Comparison of ENCODE assay signal across 8 mouse cellular contexts in genomic region chr4:155840076-155841002, GRCm38 (mm10). TPM values are rescaled to one million over a fixed set of nuclear protein-coding genes. Genes with fewer than 3 reads are reported as not detected.
DNase-seq lines count a peak whose midpoint lies in the region; ATAC-seq and TF ChIP-seq lines count a peak whose summit lies in the region.

No protein-coding gene starts in this region.

- no peaks in the 10 kb centered on the region; the same call in 1 of the 2 replicates for H3K36me3 ChIP-seq in heart, embryonic 11.5 days (ENCODE audit: control insufficient read depth, insufficient read depth, low read length)
- H3K36me3 ChIP-seq in embryonic facial prominence, embryonic 15.5 days = peaks cover 17% of the 10 kb centered on the region
- peaks cover 9% of the 10 kb centered on the region; the same call in 1 of the 2 replicates for H3K36me3 ChIP-seq in intestine, postnatal 0 days (ENCODE audit: control insufficient read depth, insufficient read depth)
- peaks cover 2% of the 10 kb centered on the region; the same call in 1 of the 2 replicates for H3K36me3 ChIP-seq in neural tube, embryonic 11.5 days (ENCODE audit: control insufficient read depth, insufficient read depth, low read length)

- peak overlapping the region; percentile 58 for H3K4me3 ChIP-seq in heart, embryonic 11.5 days (ENCODE audit: low read depth, low read length)
- peak overlapping the region; percentile 55 for H3K4me3 ChIP-seq in embryonic facial prominence, embryonic 15.5 days (replicated peaks)
- H3K4me3 ChIP-seq in intestine, postnatal 0 days (ENCODE audit: low read depth, low read length) = peak overlapping the region; percentile 50
- H3K4me3 ChIP-seq in neural tube, embryonic 11.5 days (ENCODE audit: low read depth, low read length) = peak overlapping the region; percentile 40

- no peak for TF ChIP-seq CTCF in intestine, postnatal 0 days (IDR thresholded peaks at IDR 0.05; ENCODE audit: low read depth)

- no peak; the same call in 1 of the 2 replicates for ATAC-seq in heart, embryonic 11.5 days (replicated peaks; ENCODE audit: insufficient number of reproducible peaks, low FRiP score, low TSS enrichment)
- no peak for ATAC-seq in embryonic facial prominence, embryonic 15.5 days (ENCODE audit: insufficient number of reproducible peaks, low FRiP score, low TSS enrichment, low read depth)
- ATAC-seq in intestine, postnatal 0 days = peak; percentile 4; the same call in 1 of the 2 replicates
- 0 out of 2 replicates have a peak, but pooled peaks have one; percentile 8 for ATAC-seq in neural tube, embryonic 11.5 days (ENCODE audit: insufficient read depth, low FRiP score, low TSS enrichment)
- no peak for ATAC-seq in frontal cortex, adult (ENCODE audit: low TSS enrichment)

- H3K4me1 ChIP-seq in heart, embryonic 11.5 days (ENCODE audit: control insufficient read depth, insufficient read depth, low read length) = peaks cover 38% of the 10 kb centered on the region
- H3K4me1 ChIP-seq in embryonic facial prominence, embryonic 15.5 days = peaks cover 46% of the 10 kb centered on the region
- H3K4me1 ChIP-seq in intestine, postnatal 0 days (replicated peaks; ENCODE audit: control insufficient read depth, insufficient read depth, low read length) = no peaks in the 10 kb centered on the region
- peaks cover 23% of the 10 kb centered on the region for H3K4me1 ChIP-seq in neural tube, embryonic 11.5 days (ENCODE audit: control insufficient read depth, insufficient read depth, low read length)

- H3K9me3 ChIP-seq in heart, embryonic 11.5 days (replicated peaks; ENCODE audit: control insufficient read depth, low read length) = no peaks in the 10 kb centered on the region
- no peaks in the 10 kb centered on the region for H3K9me3 ChIP-seq in embryonic facial prominence, embryonic 15.5 days (replicated peaks)
- H3K9me3 ChIP-seq in intestine, postnatal 0 days (ENCODE audit: control insufficient read depth) = no peaks in the 10 kb centered on the region
- no peaks in the 10 kb centered on the region for H3K9me3 ChIP-seq in neural tube, embryonic 11.5 days (ENCODE audit: control insufficient read depth, low read length)

- H3K4me2 ChIP-seq in heart, embryonic 11.5 days = peak overlapping the region; percentile 95
- peak overlapping the region; percentile 91 for H3K4me2 ChIP-seq in embryonic facial prominence, embryonic 15.5 days (replicated peaks)
- peak overlapping the region; percentile 87 for H3K4me2 ChIP-seq in intestine, postnatal 0 days (replicated peaks; ENCODE audit: low read depth)
- H3K4me2 ChIP-seq in neural tube, embryonic 11.5 days (ENCODE audit: low read depth) = peak overlapping the region; percentile 57

- no peak for DNase-seq in heart, postnatal 4 days
- peak; percentile 28 for DNase-seq in CD4-positive helper T cell, adult 2 months (ENCODE audit: low read depth, low spot score)
- DNase-seq in neural tube, embryonic 11.5 days (ENCODE audit: low spot score) = no peak
- no peak for DNase-seq in thymus, postnatal 10 days (ENCODE audit: low spot score in 2 of 2)

- peak overlapping the region; percentile 71 for H3K27ac ChIP-seq in heart, embryonic 11.5 days (ENCODE audit: low read depth, low read length)
- peak overlapping the region; percentile 89 for H3K27ac ChIP-seq in embryonic facial prominence, embryonic 15.5 days (replicated peaks)
- H3K27ac ChIP-seq in intestine, postnatal 0 days (ENCODE audit: low read depth, low read length) = peak overlapping the region; percentile 74; the same call in 1 of the 2 replicates
- no peak overlapping the region for H3K27ac ChIP-seq in neural tube, embryonic 11.5 days (ENCODE audit: low read depth, low read length)

- peaks cover 5% of the 10 kb centered on the region; the same call in 1 of the 2 replicates for H3K27me3 ChIP-seq in heart, embryonic 11.5 days (ENCODE audit: control insufficient read depth, insufficient read depth, low read length)
- H3K27me3 ChIP-seq in embryonic facial prominence, embryonic 15.5 days = no peaks in the 10 kb centered on the region
- no peaks in the 10 kb centered on the region for H3K27me3 ChIP-seq in intestine, postnatal 0 days (replicated peaks; ENCODE audit: control insufficient read depth, insufficient read depth, low read length)
- peaks cover 7% of the 10 kb centered on the region for H3K27me3 ChIP-seq in neural tube, embryonic 11.5 days (ENCODE audit: control insufficient read depth, insufficient read depth, low read length)

- H3K9ac ChIP-seq in heart, embryonic 11.5 days (ENCODE audit: low read depth, low read length) = peak overlapping the region; percentile 77
- H3K9ac ChIP-seq in embryonic facial prominence, embryonic 15.5 days = peak overlapping the region; percentile 51
- peak overlapping the region; percentile 58 for H3K9ac ChIP-seq in intestine, postnatal 0 days (ENCODE audit: low read depth, low read length)
- H3K9ac ChIP-seq in neural tube, embryonic 11.5 days (ENCODE audit: low read length) = peak overlapping the region; percentile 46

- 6% methylated on average over 8 of the region's 8 CpGs for WGBS in heart, embryonic 11.5 days (ENCODE audit: insufficient replicate concordance)
- 11% methylated on average over 8 of the region's 8 CpGs for WGBS in embryonic facial prominence, embryonic 15.5 days
- 16% methylated on average over 8 of the region's 8 CpGs for WGBS in intestine, postnatal 0 days
- WGBS in neural tube, embryonic 11.5 days = 6% methylated on average over 8 of the region's 8 CpGs

RNA-seq across cellular contexts. Expression of gene Mxra8, which starts 0.9 kb away (rescaled TPM):
- polyA plus RNA-seq in heart, embryonic 11.5 days (2014; fragmentation: Nextera tagmentation; extraction: Ambion mirVana) = 34.5 and 37.2 TPM in 2 replicates
- 10 to 100 TPM; 49.4 to 49.5 TPM for total RNA-seq in heart, postnatal 4 days (2021)
- polyA plus RNA-seq in embryonic facial prominence, embryonic 15.5 days (2015; fragmentation: Nextera tagmentation; extraction: Ambion mirVana) = 137 and 141 TPM in 2 replicates
- 38.5 and 39.9 TPM in 2 replicates for polyA plus RNA-seq in intestine, postnatal 0 days (2015; fragmentation: Nextera tagmentation; extraction: Ambion mirVana)
- 33.6 and 38.5 TPM in 2 replicates for polyA plus RNA-seq in neural tube, embryonic 11.5 days (2014; fragmentation: Nextera tagmentation; extraction: Ambion mirVana)

RNA-seq across cellular contexts. Expression of gene Dvl1, which starts 6.9 kb away (rescaled TPM):
- 5.8 and 6.8 TPM in 2 replicates for polyA plus RNA-seq in heart, embryonic 11.5 days (2014; fragmentation: Nextera tagmentation; extraction: Ambion mirVana)
- total RNA-seq in heart, postnatal 4 days (2021) = 10 to 100 TPM; 32.8 to 33.2 TPM
- polyA plus RNA-seq in embryonic facial prominence, embryonic 15.5 days (2015; fragmentation: Nextera tagmentation; extraction: Ambion mirVana) = 10.0 and 12.2 TPM in 2 replicates
- polyA plus RNA-seq in intestine, postnatal 0 days (2015; fragmentation: Nextera tagmentation; extraction: Ambion mirVana) = 6.3 and 6.5 TPM in 2 replicates
- 14.2 and 15.1 TPM in 2 replicates for polyA plus RNA-seq in neural tube, embryonic 11.5 days (2014; fragmentation: Nextera tagmentation; extraction: Ambion mirVana)

RNA-seq across cellular contexts. Expression of gene Aurkaip1, which starts 9.3 kb away (rescaled TPM):
- polyA plus RNA-seq in heart, embryonic 11.5 days (2014; fragmentation: Nextera tagmentation; extraction: Ambion mirVana) = 121 and 122 TPM in 2 replicates
- total RNA-seq in heart, postnatal 4 days (2021) = 10 to 100 TPM; 78.9 to 84.2 TPM
- 142 TPM in 2 replicates for polyA plus RNA-seq in embryonic facial prominence, embryonic 15.5 days (2015; fragmentation: Nextera tagmentation; extraction: Ambion mirVana)
- polyA plus RNA-seq in intestine, postnatal 0 days (2015; fragmentation: Nextera tagmentation; extraction: Ambion mirVana) = 152 and 153 TPM in 2 replicates
- polyA plus RNA-seq in neural tube, embryonic 11.5 days (2014; fragmentation: Nextera tagmentation; extraction: Ambion mirVana) = 129 TPM in 2 replicates

RNA-seq across cellular contexts. Expression of gene Tas1r3, which starts 22.8 kb away (rescaled TPM):
- polyA plus RNA-seq in heart, embryonic 11.5 days (2014; fragmentation: Nextera tagmentation; extraction: Ambion mirVana) = 0.11 and 0.18 TPM in 2 replicates
- under 1 TPM; 0.14 to 0.20 TPM for total RNA-seq in heart, postnatal 4 days (2021)
- 0.48 and 0.56 TPM in 2 replicates for polyA plus RNA-seq in embryonic facial prominence, embryonic 15.5 days (2015; fragmentation: Nextera tagmentation; extraction: Ambion mirVana)
- 0.16 and 0.22 TPM in 2 replicates for polyA plus RNA-seq in intestine, postnatal 0 days (2015; fragmentation: Nextera tagmentation; extraction: Ambion mirVana)
- polyA plus RNA-seq in neural tube, embryonic 11.5 days (2014; fragmentation: Nextera tagmentation; extraction: Ambion mirVana) = 0.45 and 0.48 TPM in 2 replicates

RNA-seq across cellular contexts. Expression of gene Ccnl2, which starts 28.1 kb away (rescaled TPM):
- polyA plus RNA-seq in heart, embryonic 11.5 days (2014; fragmentation: Nextera tagmentation; extraction: Ambion mirVana) = 126 and 129 TPM in 2 replicates
- total RNA-seq in heart, postnatal 4 days (2021) = 10 to 100 TPM; 58.2 to 59.4 TPM
- polyA plus RNA-seq in embryonic facial prominence, embryonic 15.5 days (2015; fragmentation: Nextera tagmentation; extraction: Ambion mirVana) = 198 and 206 TPM in 2 replicates
- 54.7 and 65.1 TPM in 2 replicates for polyA plus RNA-seq in intestine, postnatal 0 days (2015; fragmentation: Nextera tagmentation; extraction: Ambion mirVana)
- 172 and 188 TPM in 2 replicates for polyA plus RNA-seq in neural tube, embryonic 11.5 days (2014; fragmentation: Nextera tagmentation; extraction: Ambion mirVana)

Comparison
In these comparisons a context has a peak if more than half of its experiments do, and no peak if none do; other contexts are left out.
1. ATAC-seq: peak in intestine, postnatal 0 days (single experiment) and neural tube, embryonic 11.5 days (single experiment); none in heart, embryonic 11.5 days (single experiment), embryonic facial prominence, embryonic 15.5 days (single experiment) and frontal cortex, adult (single experiment).
2. Peak in every context shown above with its lines, with median percentiles within 50 percentile points of each other: H3K4me2 ChIP-seq, H3K4me3 ChIP-seq and H3K9ac ChIP-seq.